Mouse (Mus musculus): ENCODE measurements at regions not wholly inside any gene's neighbourhood (a gene's known extent, or its start where the extent isn't known, plus 50 kb on each side); places are given as distances from the start of the nearest gene placed in this dataset.

DNA sequence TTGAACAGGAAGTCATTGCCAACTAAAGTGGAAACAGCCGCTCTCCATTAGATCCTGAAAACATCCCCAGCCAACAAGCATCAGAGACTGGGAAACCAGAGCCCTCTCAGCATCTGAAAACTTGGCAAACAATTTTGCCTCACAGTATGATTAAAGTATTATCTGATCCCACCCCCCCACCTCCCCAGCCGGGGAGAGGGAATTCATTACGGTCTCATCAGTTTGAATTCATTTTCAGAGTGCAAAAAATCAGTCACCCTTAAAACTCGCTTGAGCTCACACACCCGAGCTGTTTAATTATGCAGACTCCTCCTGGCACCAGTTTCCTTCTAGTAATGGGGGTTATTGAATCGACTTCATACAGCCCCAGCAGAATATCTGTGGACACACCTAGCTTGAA is 1117.2 kb upstream of the Gulo start:
- H3K27ac ChIP-seq (ENCODE audit: low read length), result no peak overlapping the region
- H3K4me1 ChIP-seq (ENCODE audit: control insufficient read depth, insufficient read depth, low read length), result no peaks in the 10 kb centered on the region
- H3K9ac ChIP-seq (ENCODE audit: low read depth, low read length), result no peak overlapping the region
- WGBS, result 52% methylated on average over 6 of the region's 6 CpGs
- no peaks in the 10 kb centered on the region for H3K36me3 ChIP-seq (ENCODE audit: control insufficient read depth, insufficient read depth, low read length)
- no peak for ATAC-seq
- no peak overlapping the region for H3K4me2 ChIP-seq (ENCODE audit: low read depth, low read length)
- no peaks in the 10 kb centered on the region for H3K27me3 ChIP-seq (replicated peaks; ENCODE audit: control insufficient read depth, insufficient read depth, low read length)
- H3K9me3 ChIP-seq (ENCODE audit: control insufficient read depth, low read length), result no peaks in the 10 kb centered on the region
- H3K4me3 ChIP-seq (ENCODE audit: low read length), result no peak overlapping the region

DNA sequence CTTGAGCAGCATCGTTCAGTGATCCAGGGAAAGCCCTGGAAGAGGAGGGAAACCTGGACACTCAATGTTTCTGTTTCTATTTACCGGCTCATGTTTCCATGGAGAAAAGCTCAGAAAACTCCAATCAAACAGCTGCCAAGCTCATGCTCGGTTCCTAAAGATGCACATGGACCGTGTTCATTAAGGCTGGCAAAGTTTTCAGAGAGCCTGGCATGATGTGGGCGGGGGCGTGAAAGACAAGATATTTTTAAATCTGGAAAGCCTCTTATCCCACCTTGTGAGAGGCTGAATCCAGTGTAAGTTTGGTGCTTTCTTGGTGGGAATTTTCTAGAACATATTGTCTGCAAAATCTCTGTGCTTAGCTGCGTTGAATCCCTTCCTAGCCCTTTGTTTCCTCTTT is 1114.3 kb upstream of the Gulo start:
- Histone ChIP-seq H3K36me3 (ENCODE audit: control insufficient read depth, insufficient read depth, low read length) (no peaks in the 10 kb centered on the region), H3K4me3 (ENCODE audit: low read length) (no peak overlapping the region), H3K4me1 (ENCODE audit: control insufficient read depth, insufficient read depth, low read length) (no peaks in the 10 kb centered on the region), H3K27me3 (replicated peaks; ENCODE audit: control insufficient read depth, insufficient read depth, low read length) (0 out of 2 replicates have a peak, but pooled peaks cover 3% of the 10 kb centered on the region), H3K9me3 (ENCODE audit: control insufficient read depth, low read length) (no peaks in the 10 kb centered on the region), H3K27ac (ENCODE audit: low read length) (no peak overlapping the region), H3K9ac (ENCODE audit: low read depth, low read length) (no peak overlapping the region), H3K4me2 (ENCODE audit: low read depth, low read length) (no peak overlapping the region)
- WGBS, result 80% methylated on average over 7 of the region's 7 CpGs
- no peak for ATAC-seq

Measured in intestine, embryonic 16.5 days (tissue).